Mouse (Mus musculus) CH12.LX (cell line): ENCODE measurements around the gene Zfp318.

Experiments used
- CTCF ChIP-seq, 2 experiments: IDR thresholded peaks in 1 of 2; conservative IDR thresholded peaks in 1 of 2; 2 replicates each; pipeline ENCODE4 v1.5.1; 2011 to 2012; ENCODE audit warnings: low read depth in 2 of 2, low read length in 2 of 2, improper control_type of control experiment in 1 of 2, inconsistent platforms in 1 of 2, mild to moderate bottlenecking in 1 of 2, moderate library complexity in 1 of 2
- E2F4 ChIP-seq: IDR thresholded peaks from 2 replicates; pipeline ENCODE4 v1.6.1; 2011; ENCODE audit warnings: low read depth, low read length, improper control_type of control experiment; ENCODE audit not compliant: insufficient replicate concordance
- MAZ ChIP-seq: IDR thresholded peaks from 2 replicates; pipeline ENCODE4 v1.6.1; 2012; ENCODE audit warnings: low read depth, mild to moderate bottlenecking, inconsistent platforms, low read length, improper control_type of control experiment, moderate library complexity
- NRF1 ChIP-seq: IDR thresholded peaks from 2 replicates; pipeline ENCODE4 v1.6.1; 2014; ENCODE audit warnings: low read depth, mild to moderate bottlenecking, inconsistent platforms, low read length, improper control_type of control experiment, moderate library complexity
- POLR2A ChIP-seq: IDR thresholded peaks from 2 replicates; pipeline ENCODE4 v1.6.1; 2011; ENCODE audit warnings: low read depth, mild to moderate bottlenecking, improper control_type of control experiment, low read length

DNA sequence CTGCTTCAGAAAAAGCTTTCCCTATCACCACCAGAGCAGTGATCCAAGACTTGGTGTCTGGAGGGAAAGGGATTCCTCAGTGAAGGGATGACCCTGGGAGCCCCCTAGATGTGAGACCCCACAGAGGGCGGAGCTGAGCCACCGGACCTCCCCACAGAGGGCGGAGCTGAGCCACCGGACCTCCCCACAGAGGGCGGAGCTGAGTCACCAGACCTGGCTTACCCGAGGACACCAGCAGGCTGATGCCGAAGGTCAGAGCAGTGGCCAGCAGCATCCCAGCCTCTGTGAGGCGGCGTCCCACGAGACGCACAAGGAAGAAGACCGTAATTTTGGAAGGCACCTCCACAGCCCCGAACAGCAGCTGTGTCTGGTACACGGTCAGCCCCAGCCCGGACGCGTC is 50.1 kb downstream of the Zfp318 start:
- no peak for TF ChIP-seq POLR2A
- TF ChIP-seq NRF1: no peak
- no peak for TF ChIP-seq CTCF (conservative IDR thresholded peaks at IDR 0.05 in 1 of 2, IDR thresholded peaks at IDR 0.05 in 1 of 2; ENCODE audit: low read depth in 2 of 2, low read length in 2 of 2)
- no peak for TF ChIP-seq E2F4
- TF ChIP-seq MAZ: no peak
